Mouse (Mus musculus): ENCODE data around the gene Depdc1a. TPM values are rescaled to one million over a fixed set of nuclear protein-coding genes. Genes with fewer than 3 reads are reported as not detected.
"Not testable (repeated sequence)": the region's sequence is repeated elsewhere in the genome, so short reads cannot be mapped to it uniquely, and the experiment has no call there.

Depdc1a gene
- polyA plus RNA-seq (2015; fragmentation: Nextera tagmentation; extraction: Ambion mirVana): 8.4 and 9.8 TPM in 2 replicates

DNA sequence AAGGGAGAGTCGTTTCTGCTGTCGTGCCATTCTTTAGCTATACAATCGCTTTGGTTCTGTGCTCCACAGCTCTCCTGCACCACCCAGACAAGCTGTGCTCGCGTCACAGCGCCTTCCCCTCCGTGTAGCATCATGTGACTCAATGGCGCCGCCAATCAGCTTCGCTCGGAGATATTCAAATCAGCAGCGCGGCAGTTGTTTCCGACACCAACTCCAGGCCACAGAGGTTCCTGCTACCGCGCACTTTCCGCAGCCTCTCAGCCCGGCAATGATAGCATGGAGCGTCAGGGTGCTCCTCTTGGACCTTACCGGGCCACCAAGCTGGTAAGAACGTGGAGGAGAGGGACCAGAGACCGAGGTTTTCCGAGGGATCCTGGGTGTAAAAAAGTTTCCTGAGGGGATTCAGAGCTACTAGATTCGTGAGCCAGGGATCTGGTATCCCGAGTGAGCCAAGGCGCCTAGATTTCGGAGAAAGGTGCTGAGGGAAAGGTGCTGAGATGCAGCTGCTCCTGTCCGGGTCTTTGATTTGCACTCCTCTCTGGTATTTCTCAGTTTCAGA is at the start of gene Depdc1a:
Gene Depdc1a, plus strand, starts transcription at position 191 of the 559 bp plus-strand sequence.
- TF ChIP-seq EP300 (IDR thresholded peaks at IDR 0.05; ENCODE audit: low read depth): no peak
- no peak for TF ChIP-seq CTCF (IDR thresholded peaks at IDR 0.05; ENCODE audit: low read depth)
- Histone ChIP-seq H3K9me3 (ENCODE audit: low read length) (no peaks in the 10 kb centered on the region), H3K36me3 (replicated peaks; ENCODE audit: insufficient read depth, low read length) (peaks cover 3% of the 10 kb centered on the region; the same call in 1 of the 2 replicates), H3K27me3 (ENCODE audit: insufficient read depth, low read length) (no peaks in the 10 kb centered on the region), H3K27ac (ENCODE audit: low read depth) (peak within 1 kb of the TSS; percentile 46), H3K4me2 (ENCODE audit: low read depth, low read length) (peak within 1 kb of the TSS; percentile 73), H3K4me1 (ENCODE audit: insufficient read depth) (no peaks in the 10 kb centered on the region), H3K9ac (replicated peaks) (peak within 1 kb of the TSS; percentile 82), H3K4me3 (ENCODE audit: low read depth, low read length) (peak within 1 kb of the TSS; percentile 63)
- under 1% methylated on average over 28 of the region's 28 CpGs for WGBS (ENCODE audit: insufficient replicate concordance)
- DNase-seq (peak; percentile 93), ATAC-seq (peak; percentile 100)

- no peaks in the 10 kb centered on the region for H3K27me3 ChIP-seq (ENCODE audit: insufficient read depth, low read length)
Observed at GRCm38 (mm10) chr3:159470059-159470458, 25.2 kb upstream of the Depdc1a start.

DNA sequence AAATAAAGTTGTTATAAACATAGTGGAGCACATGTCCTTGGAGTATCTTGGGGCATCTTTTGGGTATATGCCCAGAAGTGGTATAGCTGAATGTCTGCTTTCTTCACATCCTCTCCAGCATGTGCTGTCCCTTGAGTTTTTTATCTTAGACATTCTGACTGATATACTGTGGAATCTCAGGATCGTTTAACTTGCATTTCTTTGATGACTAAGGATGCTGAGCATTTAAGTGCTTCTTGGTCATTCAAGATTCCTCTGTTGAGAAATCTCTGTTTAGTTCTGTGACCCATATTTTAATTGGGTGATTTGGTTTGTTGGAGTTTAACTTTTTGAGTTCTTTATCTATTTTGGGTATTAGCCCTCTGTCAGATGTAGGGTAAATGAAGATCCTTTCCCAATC is 19.8 kb upstream of the Depdc1a start:
- DNase-seq (no peak), ATAC-seq (no peak)
- H3K9me3 ChIP-seq (ENCODE audit: low read length): no peaks in the 10 kb centered on the region
- no peaks in the 10 kb centered on the region for H3K36me3 ChIP-seq (replicated peaks; ENCODE audit: insufficient read depth, low read length)
- H3K4me1 ChIP-seq (ENCODE audit: insufficient read depth): no peaks in the 10 kb centered on the region
- no peak overlapping the region for H3K4me3 ChIP-seq (ENCODE audit: low read depth, low read length)
- no peak overlapping the region for H3K4me2 ChIP-seq (ENCODE audit: low read depth, low read length)
- H3K9ac ChIP-seq (replicated peaks): no peak overlapping the region
- 79% methylated on average over 1 of the region's 1 CpGs for WGBS (ENCODE audit: insufficient replicate concordance)
- no peaks in the 10 kb centered on the region for H3K27me3 ChIP-seq (ENCODE audit: insufficient read depth, low read length)
- TF ChIP-seq CTCF (IDR thresholded peaks at IDR 0.05; ENCODE audit: low read depth): no peak
- no peak for TF ChIP-seq EP300 (IDR thresholded peaks at IDR 0.05; ENCODE audit: low read depth)
- H3K27ac ChIP-seq (ENCODE audit: low read depth): no peak overlapping the region

More at GRCm38 (mm10) chr3:159470059-159470458, 25.2 kb upstream of the Depdc1a start:
- Histone ChIP-seq H3K9ac (replicated peaks) (no peak overlapping the region), H3K9me3 (ENCODE audit: low read length) (no peaks in the 10 kb centered on the region), H3K4me2 (ENCODE audit: low read depth, low read length) (no peak overlapping the region), H3K36me3 (replicated peaks; ENCODE audit: insufficient read depth, low read length) (no peaks in the 10 kb centered on the region), H3K4me3 (ENCODE audit: low read depth, low read length) (no peak overlapping the region), H3K27ac (ENCODE audit: low read depth) (no peak overlapping the region), H3K4me1 (ENCODE audit: insufficient read depth) (no peaks in the 10 kb centered on the region)
- TF ChIP-seq CTCF (IDR thresholded peaks at IDR 0.05; ENCODE audit: low read depth): no peak
- TF ChIP-seq EP300 (IDR thresholded peaks at IDR 0.05; ENCODE audit: low read depth): no peak
- ATAC-seq (no peak), DNase-seq (no peak)
- 53% methylated on average over 1 of the region's 1 CpGs for WGBS (ENCODE audit: insufficient replicate concordance)

- no peak overlapping the region for H3K4me3 ChIP-seq (ENCODE audit: low read depth, low read length)
- TF ChIP-seq CTCF (IDR thresholded peaks at IDR 0.05; ENCODE audit: low read depth) (no peak), EP300 (IDR thresholded peaks at IDR 0.05; ENCODE audit: low read depth) (no peak)
- no peaks in the 10 kb centered on the region for H3K36me3 ChIP-seq (replicated peaks; ENCODE audit: insufficient read depth, low read length)
- no peaks in the 10 kb centered on the region for H3K9me3 ChIP-seq (ENCODE audit: low read length)
- WGBS (ENCODE audit: insufficient replicate concordance): 59% methylated on average over 1 of the region's 1 CpGs
- H3K27ac ChIP-seq (ENCODE audit: low read depth): no peak overlapping the region
- no peak for ATAC-seq
- no peaks in the 10 kb centered on the region for H3K27me3 ChIP-seq (ENCODE audit: insufficient read depth, low read length)
- H3K9ac ChIP-seq (replicated peaks): no peak overlapping the region
- H3K4me2 ChIP-seq (ENCODE audit: low read depth, low read length): no peak overlapping the region
- no peaks in the 10 kb centered on the region for H3K4me1 ChIP-seq (ENCODE audit: insufficient read depth)
- no peak for DNase-seq
Observed at GRCm38 (mm10) chr3:159477250-159477962, 17.8 kb upstream of the Depdc1a start.

GRCm38 (mm10) chr3:159494709-159495108 is 524 bp upstream of the Depdc1a start:
- not testable (repeated sequence) for H3K4me1 ChIP-seq (ENCODE audit: insufficient read depth); H3K27ac ChIP-seq (ENCODE audit: low read depth); DNase-seq; H3K27me3 ChIP-seq (ENCODE audit: insufficient read depth, low read length); H3K9me3 ChIP-seq (ENCODE audit: low read length); ATAC-seq; H3K36me3 ChIP-seq (replicated peaks; ENCODE audit: insufficient read depth, low read length)
- peak overlapping the region; percentile 61 for H3K9ac ChIP-seq (replicated peaks)
- peak overlapping the region; percentile 63 for H3K4me3 ChIP-seq (ENCODE audit: low read depth, low read length)
- H3K4me2 ChIP-seq (ENCODE audit: low read depth, low read length): peak overlapping the region; percentile 73

DNA sequence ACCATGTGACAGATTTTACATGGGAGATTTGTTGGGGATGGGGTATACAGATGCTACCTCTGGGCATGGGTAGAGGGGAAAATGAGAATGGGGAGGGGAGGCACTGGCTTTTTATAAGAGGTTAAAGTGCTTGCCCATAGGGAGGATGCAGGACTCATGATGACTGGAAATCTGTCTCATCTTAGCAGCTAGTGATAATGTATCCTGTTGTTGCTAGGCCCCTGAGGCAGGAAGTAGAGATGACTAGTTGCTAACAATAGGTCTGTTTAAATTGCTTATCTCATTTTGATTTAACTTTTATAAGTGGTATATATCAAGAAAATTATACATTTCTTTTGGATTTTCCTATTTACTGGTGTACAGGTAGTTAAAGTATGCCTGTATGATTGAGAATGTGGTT is 13.7 kb downstream of the Depdc1a start:
- H3K4me2 ChIP-seq (ENCODE audit: low read depth, low read length): no peak overlapping the region
- no peak overlapping the region for H3K4me3 ChIP-seq (ENCODE audit: low read depth, low read length)
- TF ChIP-seq EP300 (IDR thresholded peaks at IDR 0.05; ENCODE audit: low read depth) (no peak), CTCF (IDR thresholded peaks at IDR 0.05; ENCODE audit: low read depth) (no peak)
- DNase-seq (no peak), ATAC-seq (no peak)
- no peak overlapping the region for H3K9ac ChIP-seq (replicated peaks)
- H3K27me3 ChIP-seq (ENCODE audit: insufficient read depth, low read length): no peaks in the 10 kb centered on the region
- no peak overlapping the region for H3K27ac ChIP-seq (ENCODE audit: low read depth)
- no peaks in the 10 kb centered on the region for H3K36me3 ChIP-seq (replicated peaks; ENCODE audit: insufficient read depth, low read length)
- H3K4me1 ChIP-seq (ENCODE audit: insufficient read depth): no peaks in the 10 kb centered on the region
- H3K9me3 ChIP-seq (ENCODE audit: low read length): no peaks in the 10 kb centered on the region

All from liver, postnatal 0 days (tissue).